Mouse (Mus musculus): ENCODE measurements around the gene Ghdc. TPM values are rescaled to one million over a fixed set of nuclear protein-coding genes. Genes with fewer than 3 reads are reported as not detected.

Gene Ghdc
- polyA plus RNA-seq, 1 experiment, result 7.2 TPM

DNA sequence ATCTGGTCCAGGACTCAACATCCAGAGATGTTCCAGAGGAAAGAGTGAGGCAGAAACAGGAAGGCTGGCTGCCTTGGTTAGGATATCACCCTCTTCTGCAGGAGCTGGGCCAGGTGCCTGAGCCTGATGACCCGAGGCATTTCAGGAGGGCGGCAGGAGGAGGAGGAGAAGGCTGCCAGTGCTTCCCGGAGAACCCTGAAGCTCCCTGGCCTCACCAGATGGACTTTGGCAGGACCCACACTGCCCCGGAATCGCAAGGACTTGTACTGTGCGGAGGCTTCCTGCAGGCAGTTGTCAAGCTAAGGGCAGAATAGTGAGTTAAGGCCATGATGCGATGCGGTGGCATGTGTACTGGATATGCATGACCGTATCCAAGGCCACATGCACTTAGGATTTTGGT, 4.0 kb downstream of the Ghdc start:
- Histone ChIP-seq H3K36me3 (replicated peaks; ENCODE audit: low read length) (peaks cover 12% of the 10 kb centered on the region), H3K27me3 (replicated peaks) (peaks cover 32% of the 10 kb centered on the region), H3K4me3 (replicated peaks) (no peak overlapping the region), H3K4me1 (peaks cover 36% of the 10 kb centered on the region), H3K9me3 (no peaks in the 10 kb centered on the region)
- TF ChIP-seq FLI1 (IDR thresholded peaks at IDR 0.05; ENCODE audit: low read length), result no peak
- no peak for TF ChIP-seq GATA1 (IDR thresholded peaks at IDR 0.05; ENCODE audit: borderline replicate concordance, low read length)

- peaks cover 7% of the 10 kb centered on the region for H3K36me3 ChIP-seq (replicated peaks; ENCODE audit: low read length)
- H3K4me1 ChIP-seq, result peaks cover 47% of the 10 kb centered on the region
- no peaks in the 10 kb centered on the region for H3K9me3 ChIP-seq
- TF ChIP-seq FLI1 (IDR thresholded peaks at IDR 0.05; ENCODE audit: low read length) (no peak), GATA1 (IDR thresholded peaks at IDR 0.05; ENCODE audit: borderline replicate concordance, low read length) (no peak)
- H3K4me3 ChIP-seq (replicated peaks), result peak within 1 kb of the TSS; percentile 91
- peaks cover 66% of the 10 kb centered on the region for H3K27me3 ChIP-seq (replicated peaks)
These were observed 7.9 kb downstream of the Ghdc start, which contains the start of gene Hcrt for GRCm38 (mm10) chr11:100762831-100763230. Gene Hcrt (minus strand): TSS chr11:100762931.

DNA sequence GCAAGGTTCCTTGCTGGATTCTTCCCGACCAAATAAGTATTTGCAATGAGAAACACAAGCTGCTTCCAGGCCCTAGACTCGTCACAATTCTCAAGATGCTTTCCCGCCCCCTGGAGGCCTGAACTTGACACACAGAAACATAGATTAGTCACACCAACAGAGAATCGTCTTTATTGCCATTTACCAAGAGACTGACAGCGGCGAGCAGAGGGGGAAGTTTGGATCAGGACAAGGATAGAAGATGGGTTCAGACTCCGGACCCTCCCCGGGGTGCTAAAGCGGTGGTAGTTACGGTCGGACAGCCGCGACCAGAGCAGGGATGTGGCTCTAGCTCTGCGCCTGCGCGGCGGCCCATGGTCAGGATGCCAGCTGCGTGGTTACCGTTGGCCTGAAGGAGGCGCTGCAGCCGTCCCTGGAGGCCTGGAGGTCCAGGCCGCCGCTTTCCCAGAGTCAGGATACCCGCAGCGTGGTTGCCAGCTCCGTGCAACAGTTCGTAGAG, 9.2 kb downstream of the Ghdc start:
- Histone ChIP-seq H3K4me1 (peaks cover 37% of the 10 kb centered on the region), H3K27me3 (replicated peaks) (peaks cover 74% of the 10 kb centered on the region), H3K36me3 (replicated peaks; ENCODE audit: low read length) (peaks cover 3% of the 10 kb centered on the region), H3K9me3 (no peaks in the 10 kb centered on the region), H3K4me3 (replicated peaks) (peak overlapping the region; percentile 91)
- TF ChIP-seq GATA1 (IDR thresholded peaks at IDR 0.05; ENCODE audit: borderline replicate concordance, low read length) (no peak), FLI1 (IDR thresholded peaks at IDR 0.05; ENCODE audit: low read length) (no peak)

DNA sequence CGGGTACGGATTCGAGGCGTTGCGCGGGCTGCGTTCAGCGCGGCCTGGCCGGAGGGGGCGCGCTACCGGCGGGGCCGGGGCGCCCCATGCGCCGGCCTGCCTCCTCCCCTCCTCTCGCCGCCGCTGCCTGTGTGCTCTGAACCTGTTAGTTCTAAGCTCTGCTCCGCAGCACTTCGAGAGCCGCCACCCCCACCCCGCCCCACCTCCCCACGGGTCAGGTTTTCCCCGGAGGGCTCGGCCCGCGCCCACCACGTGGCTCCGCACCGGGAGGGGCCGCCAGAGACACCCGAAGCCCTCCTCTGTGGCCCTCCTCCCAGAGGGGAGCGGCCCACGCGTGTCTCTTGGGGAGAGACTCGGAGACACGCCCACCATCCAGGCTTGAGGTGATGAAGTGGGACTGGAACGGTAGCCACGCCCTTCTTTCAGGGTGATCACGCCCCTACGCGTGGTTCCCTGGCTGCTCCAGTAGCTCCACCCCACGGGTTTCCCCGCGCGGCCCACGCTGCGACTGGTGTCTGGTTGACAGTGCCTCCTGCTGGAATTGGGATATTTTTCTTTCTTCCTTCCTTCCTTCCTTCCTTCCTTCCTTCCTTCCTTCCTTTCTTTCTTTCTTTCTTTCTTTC, 11.0 kb downstream of the Ghdc start, which contains the start of gene Kcnh4:
Kcnh4 (minus strand) TSS at position 332 of the 623 bp plus-strand sequence.
- no peak for TF ChIP-seq FLI1 (IDR thresholded peaks at IDR 0.05; ENCODE audit: low read length)
- no peak for TF ChIP-seq GATA1 (IDR thresholded peaks at IDR 0.05; ENCODE audit: borderline replicate concordance, low read length)
- Histone ChIP-seq H3K9me3 (no peaks in the 10 kb centered on the region), H3K27me3 (replicated peaks) (peaks cover 88% of the 10 kb centered on the region), H3K4me1 (peaks cover 34% of the 10 kb centered on the region), H3K4me3 (replicated peaks) (peak within 1 kb of the TSS; percentile 88), H3K36me3 (replicated peaks; ENCODE audit: low read length) (no peaks in the 10 kb centered on the region)

DNA sequence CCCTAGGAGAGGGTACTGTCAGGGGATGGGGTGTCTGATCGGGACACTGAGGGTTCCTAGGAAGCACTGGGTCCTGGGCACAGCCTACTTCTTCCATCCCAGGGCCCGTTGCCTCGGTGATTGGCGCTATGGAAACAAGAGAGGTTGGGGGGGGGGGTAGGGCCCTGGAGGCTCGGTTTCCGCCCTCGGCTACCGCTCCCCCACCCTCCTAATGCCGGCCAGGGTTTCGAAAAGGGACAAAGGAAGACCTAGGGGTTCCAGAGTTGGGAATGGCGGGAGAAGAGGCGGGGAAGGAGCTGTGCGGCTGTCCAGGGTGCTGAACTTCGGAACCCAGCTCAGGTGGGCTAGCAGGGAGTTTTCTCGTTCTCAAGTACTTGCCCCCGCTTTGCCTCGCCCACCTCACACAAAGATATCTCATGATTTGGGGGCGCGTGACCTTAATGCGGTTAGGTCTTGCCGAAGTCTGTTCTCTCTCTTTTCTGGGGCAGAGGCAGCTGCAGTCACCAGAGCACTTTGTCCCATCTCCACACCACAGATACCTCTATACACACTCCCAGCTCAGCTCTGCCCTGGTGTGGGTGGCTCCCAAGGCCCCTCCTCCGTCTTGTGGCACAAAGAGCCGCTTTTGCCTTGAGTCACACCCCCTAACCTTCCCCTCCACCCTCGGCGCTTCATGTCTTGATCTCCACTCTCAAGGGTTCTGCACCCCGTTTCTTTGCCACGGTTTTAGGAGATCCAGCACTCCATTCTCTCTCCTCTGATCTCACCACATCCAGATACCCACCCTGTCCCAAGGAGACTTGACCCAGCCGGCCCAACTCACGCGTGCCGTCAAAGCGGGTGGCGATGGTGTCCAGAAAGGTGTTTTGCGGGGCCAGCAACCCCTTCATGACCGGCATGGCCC, 11.8 kb downstream of the Ghdc start:
- TF ChIP-seq GATA1 (IDR thresholded peaks at IDR 0.05; ENCODE audit: borderline replicate concordance, low read length) (no peak), FLI1 (IDR thresholded peaks at IDR 0.05; ENCODE audit: low read length) (no peak)
- H3K36me3 ChIP-seq (replicated peaks; ENCODE audit: low read length), result no peaks in the 10 kb centered on the region
- no peaks in the 10 kb centered on the region for H3K9me3 ChIP-seq
- peaks cover 37% of the 10 kb centered on the region for H3K4me1 ChIP-seq
- H3K27me3 ChIP-seq (replicated peaks), result peaks cover 90% of the 10 kb centered on the region
- H3K4me3 ChIP-seq (replicated peaks), result peak overlapping the region; percentile 88

GRCm38 (mm10) chr11:100757566-100757965, 13.2 kb downstream of the Ghdc start:
- TF ChIP-seq GATA1 (IDR thresholded peaks at IDR 0.05; ENCODE audit: borderline replicate concordance, low read length), result no peak
- Histone ChIP-seq H3K4me1 (peaks cover 40% of the 10 kb centered on the region), H3K4me3 (replicated peaks) (no peak overlapping the region), H3K9me3 (no peaks in the 10 kb centered on the region), H3K36me3 (replicated peaks; ENCODE audit: low read length) (no peaks in the 10 kb centered on the region), H3K27me3 (replicated peaks) (peaks cover 93% of the 10 kb centered on the region)

GRCm38 (mm10) chr11:100756476-100756875, 14.3 kb downstream of the Ghdc start:
- TF ChIP-seq FLI1 (IDR thresholded peaks at IDR 0.05; ENCODE audit: low read length) (no peak), GATA1 (IDR thresholded peaks at IDR 0.05; ENCODE audit: borderline replicate concordance, low read length) (no peak)
- H3K27me3 ChIP-seq (replicated peaks), result peaks cover 90% of the 10 kb centered on the region
- peaks cover 2% of the 10 kb centered on the region for H3K9me3 ChIP-seq
- H3K4me3 ChIP-seq (replicated peaks), result no peak overlapping the region
- H3K4me1 ChIP-seq, result peaks cover 32% of the 10 kb centered on the region
- H3K36me3 ChIP-seq (replicated peaks; ENCODE audit: low read length), result no peaks in the 10 kb centered on the region

DNA sequence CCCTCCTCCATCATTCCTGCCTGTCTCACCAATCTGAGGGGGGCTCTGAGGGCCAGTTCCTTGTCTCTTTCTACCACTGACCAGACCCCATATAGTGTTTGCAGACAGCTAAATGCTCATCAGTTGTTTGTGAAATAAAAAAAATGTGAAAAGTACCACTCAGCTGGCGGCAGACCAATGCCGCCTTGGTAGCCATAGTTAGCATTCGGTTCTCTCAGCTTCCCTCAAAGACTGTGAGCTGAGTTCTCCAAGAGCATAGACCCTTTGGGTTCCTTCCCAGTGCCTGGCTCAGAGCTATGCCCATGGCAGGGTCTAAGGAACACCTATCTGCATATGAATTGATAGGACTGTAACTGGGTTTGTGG, 16.1 kb downstream of the Ghdc start:
- H3K9me3 ChIP-seq, result peaks cover 3% of the 10 kb centered on the region
- no peak for TF ChIP-seq GATA1 (IDR thresholded peaks at IDR 0.05; ENCODE audit: borderline replicate concordance, low read length)
- no peak for TF ChIP-seq FLI1 (IDR thresholded peaks at IDR 0.05; ENCODE audit: low read length)
- H3K4me3 ChIP-seq (replicated peaks), result no peak overlapping the region
- H3K36me3 ChIP-seq (replicated peaks; ENCODE audit: low read length), result no peaks in the 10 kb centered on the region
- H3K4me1 ChIP-seq, result peaks cover 22% of the 10 kb centered on the region
- peaks cover 82% of the 10 kb centered on the region for H3K27me3 ChIP-seq (replicated peaks)

DNA sequence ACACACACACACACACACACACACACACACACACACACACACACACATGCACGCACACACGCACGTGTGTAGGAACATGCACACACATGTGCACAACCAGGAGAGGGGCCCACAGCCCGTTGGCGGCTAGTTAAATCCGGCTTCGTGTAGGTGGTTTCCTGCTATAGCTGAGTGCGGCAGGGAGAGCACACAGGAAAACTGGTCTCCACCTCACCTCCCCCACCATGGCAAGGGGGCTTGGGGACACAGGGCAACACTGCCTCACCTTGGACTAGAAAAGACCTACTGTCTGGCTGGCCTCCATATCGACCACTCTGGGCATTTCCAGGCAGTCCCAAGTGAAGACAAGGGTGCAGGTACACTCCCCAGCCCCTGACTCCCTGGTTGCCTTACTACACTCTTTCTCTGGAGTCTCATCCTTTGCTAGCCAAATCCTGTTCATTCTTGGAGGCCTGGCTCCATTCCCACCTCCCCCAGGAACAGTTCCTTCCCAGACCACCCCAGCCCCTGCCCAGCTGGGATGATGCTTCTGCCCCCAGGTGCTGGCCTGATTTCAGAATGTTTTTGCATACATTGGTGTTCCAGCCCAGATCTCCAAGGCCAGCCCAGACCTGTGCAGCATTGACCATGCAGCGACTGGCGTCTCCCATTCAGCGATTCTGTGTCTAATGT, 16.6 kb downstream of the Ghdc start:
- H3K4me1 ChIP-seq, result peaks cover 20% of the 10 kb centered on the region
- no peak for TF ChIP-seq FLI1 (IDR thresholded peaks at IDR 0.05; ENCODE audit: low read length)
- no peak for TF ChIP-seq GATA1 (IDR thresholded peaks at IDR 0.05; ENCODE audit: borderline replicate concordance, low read length)
- no peaks in the 10 kb centered on the region for H3K36me3 ChIP-seq (replicated peaks; ENCODE audit: low read length)
- H3K27me3 ChIP-seq (replicated peaks), result peaks cover 82% of the 10 kb centered on the region
- H3K9me3 ChIP-seq, result peaks cover 3% of the 10 kb centered on the region
- no peak overlapping the region for H3K4me3 ChIP-seq (replicated peaks)

Data from megakaryocyte, embryonic 14.5 days (primary cell).